ENCODE assay signal across 12 mouse cellular contexts in the genomic region with DNA sequence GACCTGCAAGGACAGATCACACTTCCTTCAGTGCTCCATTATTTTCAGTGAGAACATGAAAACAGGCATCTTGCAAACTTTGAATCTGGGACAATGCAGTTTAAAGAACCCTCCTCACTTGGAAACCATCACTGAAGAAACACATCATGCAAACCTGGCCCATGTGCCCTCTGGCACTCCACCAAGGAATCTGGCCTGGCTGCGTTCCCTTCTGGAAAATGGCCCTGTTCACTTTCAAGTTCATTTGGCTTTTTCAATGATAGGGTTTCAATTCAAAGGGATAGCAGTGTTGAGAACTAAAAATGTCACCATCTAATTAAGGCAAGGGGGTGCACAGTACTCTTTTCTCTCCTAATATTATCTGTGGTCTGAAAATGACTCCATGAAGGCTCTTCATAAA.
A peak's percentile ranks its signal among the peaks of the same experiment; 100 is the strongest.
DNase-seq lines count a peak whose midpoint lies in the region; ATAC-seq and TF ChIP-seq lines count a peak whose summit lies in the region.
"Had no signal": no experiment of that assay in that cellular context is flagged by ENCODE, and none has a peak within 500 bp of the region (broad histone marks: within the 10 kb centered on the region; RNA-seq: fewer than 3 reads in every experiment).

No protein-coding gene starts in this region.

- no peaks in the 10 kb centered on the region for H3K79me2 ChIP-seq in liver, adult 2 months (ENCODE audit: control insufficient read depth, insufficient read depth, low read length)

- H3K27ac ChIP-seq in liver, adult 2 months (replicated peaks; ENCODE audit: insufficient read depth, low read depth, low read length), result no peak overlapping the region
- no peak overlapping the region for H3K27ac ChIP-seq in liver, embryonic 11.5 days (ENCODE audit: low read depth, low read length)
- H3K27ac ChIP-seq: forebrain, embryonic 12.5 days; limb, embryonic 15.5 days had no signal

- H3K4me2 ChIP-seq in liver, embryonic 11.5 days, result no peak overlapping the region
- H3K4me2 ChIP-seq: forebrain, embryonic 12.5 days; limb, embryonic 15.5 days had no signal

- no peaks in the 10 kb centered on the region for H3K4me1 ChIP-seq in liver, adult 2 months (ENCODE audit: control insufficient read depth, insufficient read depth, low read length)
- no peaks in the 10 kb centered on the region for H3K4me1 ChIP-seq in liver, embryonic 11.5 days (replicated peaks; ENCODE audit: control insufficient read depth, insufficient read depth, low read length)
- H3K4me1 ChIP-seq: forebrain, embryonic 12.5 days; limb, embryonic 15.5 days had no signal

- H3K36me3 ChIP-seq in liver, adult 2 months (ENCODE audit: control insufficient read depth, insufficient read depth, low read length), result no peaks in the 10 kb centered on the region
- H3K36me3 ChIP-seq in liver, embryonic 11.5 days (ENCODE audit: control insufficient read depth, insufficient read depth, low read length), result no peaks in the 10 kb centered on the region
- H3K36me3 ChIP-seq: forebrain, embryonic 12.5 days; limb, embryonic 15.5 days had no signal

- no peak for ATAC-seq in liver, embryonic 11.5 days (replicated peaks; ENCODE audit: low FRiP score)

- H3K27me3 ChIP-seq in liver, adult 2 months (ENCODE audit: control insufficient read depth, insufficient read depth, low read length), result no peaks in the 10 kb centered on the region
- no peaks in the 10 kb centered on the region for H3K27me3 ChIP-seq in liver, embryonic 11.5 days (replicated peaks; ENCODE audit: control insufficient read depth, insufficient read depth, low read length)
- H3K27me3 ChIP-seq: forebrain, embryonic 12.5 days; limb, embryonic 15.5 days had no signal

- WGBS in liver, adult 2 months, result 16% methylated on average over 1 of the region's 1 CpGs
- WGBS in liver, embryonic 11.5 days, result 67% methylated on average over 1 of the region's 1 CpGs

- peak; percentile 30 for DNase-seq in adrenal gland, adult 2 months
- DNase-seq in adrenal gland, adult 18-20 months (ENCODE audit: low spot score in 2 of 2), result no peak
- peak; percentile 5 for DNase-seq in gastrocnemius, postnatal 10 days
- no peak for DNase-seq in gastrocnemius, postnatal 25 days
- peak; percentile 79 for DNase-seq in liver, adult 2 months (ENCODE audit: extremely low read depth, low read depth, low spot score)
- DNase-seq in liver, embryonic 11.5 days (ENCODE audit: low spot score), result no peak
- peak; percentile 79 for DNase-seq in brain, embryonic 14.5 days (ENCODE audit: low read depth)
- no peak for DNase-seq in yolk sac, embryonic 10.5 days (ENCODE audit: low spot score)
- DNase-seq: kidney, postnatal 14 days; thymus, adult 2 months had no signal

- no peak for TF ChIP-seq CTCF in liver, adult 2 months (IDR thresholded peaks at IDR 0.05; ENCODE audit: low read depth, low read length)
- no peak for TF ChIP-seq CTCF in brain, embryonic 14.5 days (IDR thresholded peaks at IDR 0.05; ENCODE audit: borderline replicate concordance, extremely low read depth, insufficient read depth, insufficient read length)

- no peak overlapping the region for H3K4me3 ChIP-seq in liver, adult 2 months (ENCODE audit: insufficient read depth, low read depth, low read length)
- no peak overlapping the region for H3K4me3 ChIP-seq in liver, embryonic 11.5 days (ENCODE audit: low read depth, low read length)
- H3K4me3 ChIP-seq: forebrain, embryonic 12.5 days; limb, embryonic 15.5 days had no signal

- TF ChIP-seq POLR2A in liver, adult 2 months (IDR thresholded peaks at IDR 0.05; ENCODE audit: extremely low read depth, insufficient read depth, low read length), result no peak
- no peak for TF ChIP-seq POLR2A in brain, embryonic 14.5 days (IDR thresholded peaks at IDR 0.05; ENCODE audit: borderline replicate concordance, extremely low read depth, insufficient read depth, insufficient read length, poor library complexity, severe bottlenecking)

- no peaks in the 10 kb centered on the region for H3K9me3 ChIP-seq in liver, embryonic 11.5 days (ENCODE audit: control insufficient read depth, low read length)
- H3K9me3 ChIP-seq: forebrain, embryonic 12.5 days; limb, embryonic 15.5 days had no signal

- H3K9ac ChIP-seq in liver, adult 2 months (ENCODE audit: low read depth, low read length), result no peak overlapping the region
- H3K9ac ChIP-seq in liver, embryonic 11.5 days (ENCODE audit: low read depth, low read length), result no peak overlapping the region
- H3K9ac ChIP-seq: forebrain, embryonic 12.5 days; limb, embryonic 15.5 days had no signal

Comparison
In these comparisons a context has a peak if more than half of its experiments do, and no peak if none do; other contexts are left out.
1. DNase-seq: peak in adrenal gland, adult 2 months (single experiment), gastrocnemius, postnatal 10 days (single experiment), liver, adult 2 months (single experiment) and brain, embryonic 14.5 days (single experiment); none in adrenal gland, adult 18-20 months (0 of 2), gastrocnemius, postnatal 25 days (single experiment), liver, embryonic 11.5 days (single experiment) and yolk sac, embryonic 10.5 days (single experiment).